Mouse (Mus musculus) 416B (cell line): ENCODE results near the gene Olfr706.
"Not testable (repeated sequence)": the region's sequence is repeated elsewhere in the genome, so short reads cannot be mapped to it uniquely, and the experiment has no call there.

Experiments used
- DNase-seq: peaks from one replicate; pipeline ENCODE4 v3.0.0; 2011; ENCODE audit warnings: low read depth

Gene Olfr706

DNA sequence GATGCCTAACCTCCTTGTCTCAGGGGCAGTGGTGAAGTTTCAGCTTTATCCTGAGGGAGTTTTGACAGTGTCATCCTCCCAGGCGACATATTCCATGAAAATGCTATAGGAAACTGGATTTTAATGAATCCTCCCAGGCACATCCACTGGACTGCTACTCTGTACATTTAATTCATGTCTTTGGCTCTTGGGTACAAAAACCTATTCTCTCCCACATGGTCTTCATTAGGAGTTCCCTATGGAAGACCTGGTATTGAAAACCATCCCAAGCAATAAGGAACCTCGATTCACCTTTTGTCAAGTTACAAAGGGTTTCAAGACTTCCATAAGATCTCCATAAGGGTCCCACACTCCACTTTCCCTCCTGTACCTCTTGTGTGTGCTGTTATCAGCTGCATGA lies at the start of gene Olfr706:
Gene Olfr706, minus strand, starts transcription at position 101 of the 400 bp plus-strand sequence.
- DNase-seq: no peak

DNA sequence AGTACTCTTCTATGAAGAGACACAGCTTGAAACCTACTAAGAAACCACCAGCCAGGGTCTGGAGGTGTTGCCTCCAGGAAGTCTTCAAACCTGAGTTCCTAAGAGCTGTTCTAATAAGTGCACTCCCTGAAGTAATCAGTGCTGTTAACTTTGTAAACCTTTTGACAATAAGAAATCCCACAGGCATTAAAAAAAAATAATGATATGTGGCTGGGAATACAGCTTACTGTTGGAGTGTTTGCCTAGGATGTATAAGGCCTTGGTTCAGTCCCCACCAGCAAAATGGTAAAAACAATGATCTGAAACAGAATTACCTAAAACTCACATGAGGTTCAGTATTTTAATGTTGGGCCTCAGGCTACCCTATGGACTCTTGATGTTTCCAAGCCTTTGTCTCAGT lies 44.2 kb upstream of the Olfr706 start, which contains the start of gene Olfr709-ps1:
Gene Olfr709-ps1, minus strand, starts transcription at position 101 of the 400 bp plus-strand sequence.
- DNase-seq: no peak

DNA sequence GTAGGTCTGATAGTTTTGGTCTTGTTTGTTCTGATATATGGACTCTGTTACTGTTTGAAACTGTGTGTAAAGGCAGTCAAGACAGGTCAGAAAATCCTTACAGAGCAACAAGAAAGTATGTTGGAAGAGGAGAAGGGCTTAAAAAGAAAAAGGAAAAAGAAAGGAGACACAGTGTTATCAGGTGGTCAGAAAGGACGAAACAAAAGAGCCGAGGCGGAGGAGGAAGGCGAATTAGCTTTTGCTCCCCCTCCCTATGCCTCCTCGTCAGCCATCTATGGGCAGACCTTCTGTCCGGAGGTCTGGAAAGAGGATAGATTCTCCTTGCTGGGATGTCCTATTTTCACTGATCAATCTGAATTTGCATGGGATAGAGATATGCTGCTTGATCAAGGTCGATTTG lies 33.0 kb upstream of the Olfr706 start:
- DNase-seq: not testable (repeated sequence)

DNA sequence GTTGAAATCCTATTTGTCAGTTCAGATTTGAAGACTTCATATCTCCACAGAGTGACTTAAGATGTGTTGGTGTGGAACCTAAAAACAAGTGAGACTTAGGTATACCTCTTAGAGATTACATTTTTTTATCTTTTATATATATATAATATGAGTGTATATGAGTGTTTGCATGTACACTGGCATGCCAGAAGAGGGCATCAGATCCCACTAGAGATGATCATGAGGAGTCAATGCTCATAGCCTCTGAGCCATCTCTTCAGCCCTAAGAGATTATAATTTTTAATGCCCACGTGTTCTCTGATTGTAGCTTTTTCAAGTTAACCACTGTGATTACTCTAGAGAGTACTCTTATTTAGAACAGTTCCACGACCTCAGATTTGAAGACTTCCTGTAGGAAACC lies 19.7 kb upstream of the Olfr706 start, which contains the start of gene Olfr1532-ps1:
Gene Olfr1532-ps1, plus strand, starts transcription at position 326 of the 400 bp plus-strand sequence.
- peak; percentile 11 for DNase-seq

DNA sequence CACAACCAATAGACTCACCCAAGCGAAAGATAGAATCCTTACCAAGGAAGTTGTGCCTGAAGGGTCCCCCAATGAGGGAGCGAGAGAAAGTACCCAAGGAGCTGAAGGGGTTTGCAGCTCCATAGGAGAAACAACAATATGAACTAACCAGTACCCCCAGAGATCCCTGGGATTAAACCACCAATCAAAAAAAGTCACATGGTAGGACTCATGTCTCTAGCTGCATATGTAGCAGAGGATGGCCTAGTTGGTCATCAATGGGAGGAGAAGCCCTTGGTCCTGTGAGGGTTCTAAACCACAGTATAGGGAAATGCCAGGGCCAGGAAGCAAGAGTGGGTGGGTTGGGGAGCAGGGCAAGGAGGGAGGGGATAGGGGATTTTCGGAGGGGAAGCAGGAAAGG lies 13.2 kb upstream of the Olfr706 start, which contains the start of gene Olfr707:
Gene Olfr707, minus strand, starts transcription at position 101 of the 400 bp plus-strand sequence.
- DNase-seq: not testable (repeated sequence)

DNA sequence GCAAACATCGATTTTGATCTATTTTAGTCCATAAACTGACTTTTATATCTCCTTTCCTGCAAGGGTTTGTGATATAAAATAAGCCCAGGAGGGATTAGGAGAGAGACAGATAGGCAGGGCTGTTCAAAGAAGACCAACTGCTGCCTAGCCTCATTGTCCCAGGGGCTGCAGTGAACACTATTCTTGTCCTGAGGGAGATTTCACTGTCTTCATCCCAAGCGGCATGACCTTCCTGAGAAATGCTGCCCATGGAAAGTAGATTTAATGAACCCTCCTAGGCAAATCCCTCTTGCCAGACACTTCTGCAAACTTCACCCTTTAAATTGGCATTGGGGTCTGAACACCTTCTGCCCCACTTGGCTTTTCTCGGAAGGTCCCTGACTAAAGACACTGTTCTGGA lies 11.2 kb downstream of the Olfr706 start, which contains the start of gene Olfr705:
Gene Olfr705, minus strand, starts transcription at position 101 of the 400 bp plus-strand sequence.
- DNase-seq: no peak

DNA sequence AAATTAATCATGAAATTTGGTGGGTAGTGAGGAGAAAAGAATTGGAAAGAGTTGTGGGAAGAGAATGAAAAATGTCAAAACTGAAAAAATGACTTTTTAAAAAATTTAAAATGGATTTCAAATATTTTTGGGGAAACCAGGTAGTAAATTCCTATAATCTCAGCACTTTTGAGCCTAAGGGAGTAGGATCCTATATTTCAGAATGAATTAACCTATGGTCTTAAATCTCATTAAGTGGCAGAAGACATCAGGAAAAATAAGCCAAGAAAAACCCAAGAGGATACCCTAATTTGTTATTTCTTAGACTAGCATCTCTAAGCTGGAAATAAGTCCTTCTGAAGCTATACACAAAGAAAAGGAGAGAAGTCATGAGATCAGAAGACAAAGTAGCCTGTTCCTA lies 25.1 kb downstream of the Olfr706 start, which contains the start of gene Olfr704:
Gene Olfr704, plus strand, starts transcription at position 301 of the 400 bp plus-strand sequence.
- no peak for DNase-seq

DNA sequence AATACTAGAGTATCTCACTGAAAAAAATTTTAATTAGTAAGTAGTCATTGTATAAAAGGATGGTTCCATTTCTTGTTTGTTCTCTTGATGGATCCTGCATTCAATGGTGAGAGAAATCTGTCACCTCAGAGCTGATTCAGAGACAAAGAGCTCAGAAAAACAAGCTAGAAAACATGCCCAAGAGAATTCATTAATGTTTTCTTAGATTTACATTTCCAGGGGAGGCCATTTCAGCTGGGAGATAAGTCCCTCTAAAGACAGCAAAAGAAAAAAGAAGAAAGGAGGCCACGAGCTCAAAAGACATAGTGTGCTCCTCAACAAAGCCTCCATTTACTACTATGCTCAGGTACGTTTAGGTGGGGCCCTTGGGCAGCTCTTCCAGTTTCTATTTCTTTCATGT lies 44.9 kb downstream of the Olfr706 start, which contains the start of gene Olfr703:
Gene Olfr703, plus strand, starts transcription at position 301 of the 400 bp plus-strand sequence.
- DNase-seq: no peak

DNA sequence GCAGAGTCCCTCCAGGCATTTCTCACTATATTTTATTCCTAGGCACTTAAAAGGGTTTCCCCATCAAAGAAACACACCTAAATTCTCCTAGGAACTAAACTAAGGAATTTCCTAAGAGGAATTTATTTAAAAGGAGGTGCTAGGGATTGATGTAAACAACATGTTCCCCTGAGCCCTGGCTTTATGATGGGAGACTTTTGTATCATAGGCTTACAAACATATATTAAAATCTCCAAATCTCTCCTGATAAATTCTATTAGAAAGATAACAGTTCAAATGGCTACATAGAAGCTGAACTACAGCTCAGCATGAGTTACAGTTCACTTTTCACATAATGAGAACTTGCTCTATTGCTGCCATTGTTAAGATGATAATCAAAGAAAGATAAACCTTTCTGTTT lies 54.2 kb downstream of the Olfr706 start, which contains the start of gene Olfr702:
Gene Olfr702, minus strand, starts transcription at position 101 of the 400 bp plus-strand sequence.
- no peak for DNase-seq
